Mouse (Mus musculus) Patski (cell line): ENCODE results near the gene Cfap45. TPM values are rescaled to one million over a fixed set of nuclear protein-coding genes. Genes with fewer than 3 reads are reported as not detected.
A peak's percentile ranks its signal among the peaks of the same experiment; 100 is the strongest.

ENCODE experiments used
- ATAC-seq: fragments of 100-300 bp; one replicate; pipeline ENCODE4 v1.8.0; 2021
- CTCF ChIA-PET: fragments of 350-600 bp; sonication (Branson Sonifier 250); formaldehyde crosslinking; loops from one replicate; lab custom pipeline; 2022; ENCODE audit warnings: inconsistent platforms; lab: Charles Lee
- POLR2A ChIA-PET: fragments of 350-600 bp; sonication (Branson Sonifier 250); formaldehyde crosslinking; loops from one replicate; lab custom pipeline; 2022; ENCODE audit warnings: antibody characterized with exemption, inconsistent platforms; lab: Charles Lee
- DNase-seq: peaks from one replicate; pipeline ENCODE4 v3.0.0-alpha.2; 2011; ENCODE audit warnings: low read depth, low spot score
- H3K27me3 ChIP-seq: fragments of 371-371 bp; one replicate; pipeline ENCODE4 v1.5.1; 2021
- CTCF ChIP-seq: fragments of 100-300 bp; IDR thresholded peaks from one replicate; pipeline ENCODE4 v1.5.1; 2021
- in situ Hi-C: fragments of 300-500 bp; cut with MboI; formaldehyde crosslinking; loops from 3 replicates; pipeline ENCODE4 v1.11.1; 2018; ENCODE audit warnings: low pct_unique_long_range_greater_than_20kb, mixed read lengths
- polyA plus RNA-seq: library from polyadenylated mRNA; unstranded; gene quantifications from one replicate; pipeline ENCODE4 v1.2.3, GENCODE M21; 2021

Gene Cfap45
- polyA plus RNA-seq, 1 experiment from 2014 or later = 0.08 TPM

GRCm38 (mm10) chr1:172566131-172566530 lies 45.5 kb downstream of the Cfap45 start:
- TF ChIP-seq CTCF = no peak
- ChIA-PET POLR2A (no interaction called here), CTCF (no interaction called here)
- in situ Hi-C loops = no loop called here
- ATAC-seq (no peak), DNase-seq (no peak)
- peaks cover 12% of the 10 kb centered on the region for H3K27me3 ChIP-seq

GRCm38 (mm10) chr1:172567758-172568157 lies 47.2 kb downstream of the Cfap45 start:
- no peak for TF ChIP-seq CTCF
- no peak for DNase-seq

GRCm38 (mm10) chr1:172580116-172580515 lies 59.5 kb downstream of the Cfap45 start:
- ChIA-PET POLR2A (no interaction called here), CTCF (no interaction called here)
- no peak for TF ChIP-seq CTCF
- DNase-seq (no peak), ATAC-seq (no peak)
- in situ Hi-C loops = no loop called here
- peaks cover 8% of the 10 kb centered on the region for H3K27me3 ChIP-seq

More at GRCm38 (mm10) chr1:172567758-172568157, 47.2 kb downstream of the Cfap45 start:
- ATAC-seq = no peak
- peaks cover 12% of the 10 kb centered on the region for H3K27me3 ChIP-seq
- ChIA-PET CTCF (interaction anchor here (1.4 kb wide), 1 partner anchor 39 kb away, joined by 3 read pairs; no protein-coding TSS in a partner anchor), POLR2A (no interaction called here)
- in situ Hi-C loops = no loop called here

GRCm38 (mm10) chr1:172582436-172582835 lies 61.8 kb downstream of the Cfap45 start:
- POLR2A ChIA-PET = no interaction called here
- CTCF ChIA-PET = no interaction called here
- H3K27me3 ChIP-seq = peaks cover 12% of the 10 kb centered on the region
- no peak for ATAC-seq
- no peak for DNase-seq
- in situ Hi-C loops = no loop called here
- TF ChIP-seq CTCF = no peak

GRCm38 (mm10) chr1:172584271-172584670 lies 63.7 kb downstream of the Cfap45 start:
- DNase-seq (no peak), ATAC-seq (no peak)
- ChIA-PET POLR2A (no interaction called here), CTCF (no interaction called here)
- peaks cover 13% of the 10 kb centered on the region for H3K27me3 ChIP-seq
- no peak for TF ChIP-seq CTCF
- in situ Hi-C loops = no loop called here

- no peak for TF ChIP-seq CTCF
- CTCF ChIA-PET = interaction anchor here (1.4 kb wide), 1 partner anchor 56 kb away, joined by 3 read pairs; no protein-coding TSS in a partner anchor
- in situ Hi-C loops = no loop called here
- DNase-seq (no peak), ATAC-seq (no peak)
- POLR2A ChIA-PET = no interaction called here
- peaks cover 13% of the 10 kb centered on the region for H3K27me3 ChIP-seq
These were observed 64.4 kb downstream of the Cfap45 start for GRCm38 (mm10) chr1:172585026-172585425.

- TF ChIP-seq CTCF = no peak
- no peak for DNase-seq
- in situ Hi-C loops = no loop called here
These were observed 65.3 kb downstream of the Cfap45 start for GRCm38 (mm10) chr1:172585612-172586567.

GRCm38 (mm10) chr1:172590385-172590784 lies 69.8 kb downstream of the Cfap45 start, which contains the start of gene Slamf8:
TSS of gene Slamf8 (minus strand) at chr1:172590568.
- ChIA-PET POLR2A (no interaction called here), CTCF (no interaction called here)
- no peak for TF ChIP-seq CTCF
- H3K27me3 ChIP-seq = peaks cover 12% of the 10 kb centered on the region
- ATAC-seq (no peak), DNase-seq (no peak)
- in situ Hi-C loops = no loop called here

More at GRCm38 (mm10) chr1:172585612-172586567, 65.3 kb downstream of the Cfap45 start:
- ChIA-PET POLR2A (no interaction called here), CTCF (interaction anchor here (0.5 to 1.4 kb wide), 2 partner anchors 10 to 57 kb away, joined by 3 read pairs; no protein-coding TSS in a partner anchor)
- no peak for ATAC-seq
- H3K27me3 ChIP-seq = peaks cover 13% of the 10 kb centered on the region

GRCm38 (mm10) chr1:172593321-172593720 lies 72.7 kb downstream of the Cfap45 start:
- TF ChIP-seq CTCF = no peak
- ChIA-PET POLR2A (no interaction called here), CTCF (interaction anchor here (1.7 kb wide), 1 partner anchor 64 kb away, joined by 5 read pairs; no protein-coding TSS in a partner anchor)
- in situ Hi-C loops = no loop called here
- ATAC-seq (no peak), DNase-seq (no peak)
- peaks cover 9% of the 10 kb centered on the region for H3K27me3 ChIP-seq

- POLR2A ChIA-PET = no interaction called here
- DNase-seq (no peak), ATAC-seq (no peak)
- CTCF ChIA-PET = interaction anchor here (1.2 kb wide), 1 partner anchor 110 kb away, joined by 3 read pairs; no protein-coding TSS in a partner anchor
- in situ Hi-C loops = no loop called here
- no peak for TF ChIP-seq CTCF
- peaks cover 13% of the 10 kb centered on the region for H3K27me3 ChIP-seq
These were observed 73.4 kb downstream of the Cfap45 start for GRCm38 (mm10) chr1:172593956-172594355.

- TF ChIP-seq CTCF = peak; percentile 74
- DNase-seq = no peak
- peak; percentile 40 for ATAC-seq
- CTCF ChIA-PET = interaction anchor here (0.7 to 1.2 kb wide), 3 partner anchors 9 to 111 kb away, joined by 3 read pairs; no protein-coding TSS in a partner anchor
- H3K27me3 ChIP-seq = peaks cover 13% of the 10 kb centered on the region
- POLR2A ChIA-PET = no interaction called here
- in situ Hi-C loops = no loop called here
These were observed 73.9 kb downstream of the Cfap45 start for GRCm38 (mm10) chr1:172594495-172594894.

Other genes starting within 250 kb of the Cfap45 start
- 0.69 TPM for gene Atp1a2, start 222.7 kb upstream of the Cfap45 start, polyA plus RNA-seq
- gene Kcnj9, start 191.5 kb upstream of the Cfap45 start, polyA plus RNA-seq = 0.08 TPM
- 0.04 TPM for gene Kcnj10, start 179.6 kb upstream of the Cfap45 start, polyA plus RNA-seq
- 6.6 TPM for gene Pigm, start 144.3 kb upstream of the Cfap45 start, polyA plus RNA-seq
- gene Slamf9, start 45.4 kb upstream of the Cfap45 start, polyA plus RNA-seq = 0.08 TPM
- gene Igsf9, start 39.0 kb upstream of the Cfap45 start, polyA plus RNA-seq = 11.0 TPM
- 609 TPM for gene Tagln2, start 20.8 kb upstream of the Cfap45 start, polyA plus RNA-seq
- 0.04 TPM for gene Vsig8, start 35.1 kb downstream of the Cfap45 start, polyA plus RNA-seq
- not detected for gene Slamf8, start 69.8 kb downstream of the Cfap45 start, polyA plus RNA-seq
- gene Fcrl6, start 81.8 kb downstream of the Cfap45 start, polyA plus RNA-seq = not detected
- gene Dusp23, start 112.2 kb downstream of the Cfap45 start, polyA plus RNA-seq = 0.78 TPM
- 0.04 TPM for gene Crp, start 177.3 kb downstream of the Cfap45 start, polyA plus RNA-seq